Mouse (Mus musculus): ENCODE data around the gene Usp37. TPM values are rescaled to one million over a fixed set of nuclear protein-coding genes. Genes with fewer than 3 reads are reported as not detected.

Gene Usp37
- polyA plus RNA-seq (2015; fragmentation: Nextera tagmentation; extraction: Ambion mirVana) = 9.2 and 9.4 TPM in 2 replicates

DNA sequence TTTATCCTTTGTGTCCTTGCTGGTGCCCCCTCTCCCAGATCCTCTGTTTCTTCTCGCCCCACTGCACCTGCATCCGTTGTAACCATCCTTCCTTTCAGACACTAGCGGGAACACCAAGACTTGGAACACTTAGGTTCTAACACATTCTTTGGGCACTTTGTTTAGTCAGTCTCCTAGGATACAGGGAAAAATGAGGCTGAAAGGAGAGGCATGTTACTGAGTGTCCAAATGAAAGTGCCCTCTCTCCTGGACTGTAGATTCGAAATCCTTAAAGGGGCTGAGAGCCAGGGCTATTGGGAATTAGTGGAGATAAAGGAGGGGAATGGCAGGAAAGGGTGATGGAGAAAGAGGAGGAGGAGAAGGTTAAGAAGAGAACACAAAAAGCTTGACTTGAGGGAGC, at the start of gene Usp37:
Gene Usp37, minus strand, starts transcription at position 101 of the 400 bp plus-strand sequence.
- Histone ChIP-seq H3K27me3 (replicated peaks; ENCODE audit: control insufficient read depth, insufficient read depth, low read length) (no peaks in the 10 kb centered on the region), H3K36me3 (ENCODE audit: control insufficient read depth, insufficient read depth) (no peaks in the 10 kb centered on the region), H3K4me2 (replicated peaks; ENCODE audit: low read depth) (no peak within 1 kb of the TSS), H3K4me1 (replicated peaks; ENCODE audit: control insufficient read depth, insufficient read depth, low read length) (no peaks in the 10 kb centered on the region), H3K9ac (ENCODE audit: low read depth, low read length) (no peak within 1 kb of the TSS), H3K27ac (ENCODE audit: low read depth, low read length) (no peak within 1 kb of the TSS), H3K9me3 (ENCODE audit: control insufficient read depth) (no peaks in the 10 kb centered on the region), H3K4me3 (ENCODE audit: low read depth, low read length) (no peak within 1 kb of the TSS)
- TF ChIP-seq CTCF (IDR thresholded peaks at IDR 0.05; ENCODE audit: low read depth) = no peak
- ATAC-seq = no peak
- 87% methylated on average over 4 of the region's 4 CpGs for WGBS

DNA sequence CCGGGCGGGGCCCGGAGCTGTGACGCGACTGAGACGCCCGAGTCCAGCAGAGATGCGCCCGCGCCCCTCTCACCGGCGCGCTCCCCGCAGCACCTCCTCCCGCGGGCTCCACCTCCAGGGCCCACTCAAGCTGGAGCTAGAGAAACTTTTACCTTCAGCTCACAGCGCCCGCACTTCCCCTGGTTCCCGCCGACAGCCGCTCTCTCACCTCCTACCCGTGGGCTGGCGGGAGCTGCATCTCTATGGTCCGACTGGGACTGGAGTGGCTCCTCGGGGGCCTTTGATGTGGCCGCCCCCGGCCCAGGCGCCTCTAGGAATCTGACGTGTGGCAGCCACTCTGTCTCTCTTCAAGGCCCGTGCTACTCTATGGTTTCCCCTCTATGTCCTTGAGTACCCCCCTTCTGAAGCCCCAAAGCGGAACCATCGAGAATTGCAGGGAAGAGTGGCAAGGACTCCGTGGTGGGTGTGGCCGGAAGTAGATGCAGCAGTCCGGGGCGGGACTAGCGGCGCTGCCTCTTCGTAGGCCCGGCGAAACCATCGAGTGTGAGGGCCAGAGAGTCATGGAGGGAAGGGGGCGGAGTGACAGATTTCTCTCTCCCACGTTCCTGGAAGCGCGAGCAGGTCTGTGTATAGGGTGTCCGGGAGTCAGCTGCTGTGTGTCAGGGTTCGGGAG, 43.8 kb upstream of the Usp37 start, which contains the start of the genes Zfp142 and Bcs1l:
Gene Zfp142, minus strand, starts transcription at position 474 of the 673 bp plus-strand sequence.
Gene Bcs1l, plus strand, starts transcription at position 517 of the 673 bp plus-strand sequence.
- peak; percentile 42 for TF ChIP-seq CTCF (IDR thresholded peaks at IDR 0.05; ENCODE audit: low read depth)
- Histone ChIP-seq H3K27ac (ENCODE audit: low read depth, low read length) (peak within 1 kb of the TSS; percentile 68), H3K36me3 (ENCODE audit: control insufficient read depth, insufficient read depth) (peaks cover 19% of the 10 kb centered on the region), H3K9me3 (ENCODE audit: control insufficient read depth) (no peaks in the 10 kb centered on the region), H3K4me1 (replicated peaks; ENCODE audit: control insufficient read depth, insufficient read depth, low read length) (peaks cover 3% of the 10 kb centered on the region; the same call in 1 of the 2 replicates), H3K4me2 (replicated peaks; ENCODE audit: low read depth) (peak within 1 kb of the TSS; percentile 71), H3K27me3 (replicated peaks; ENCODE audit: control insufficient read depth, insufficient read depth, low read length) (no peaks in the 10 kb centered on the region), H3K4me3 (ENCODE audit: low read depth, low read length) (peak within 1 kb of the TSS; percentile 89), H3K9ac (ENCODE audit: low read depth, low read length) (peak within 1 kb of the TSS; percentile 65)
- under 1% methylated on average over 48 of the region's 48 CpGs for WGBS
- peak; percentile 96 for ATAC-seq

DNA sequence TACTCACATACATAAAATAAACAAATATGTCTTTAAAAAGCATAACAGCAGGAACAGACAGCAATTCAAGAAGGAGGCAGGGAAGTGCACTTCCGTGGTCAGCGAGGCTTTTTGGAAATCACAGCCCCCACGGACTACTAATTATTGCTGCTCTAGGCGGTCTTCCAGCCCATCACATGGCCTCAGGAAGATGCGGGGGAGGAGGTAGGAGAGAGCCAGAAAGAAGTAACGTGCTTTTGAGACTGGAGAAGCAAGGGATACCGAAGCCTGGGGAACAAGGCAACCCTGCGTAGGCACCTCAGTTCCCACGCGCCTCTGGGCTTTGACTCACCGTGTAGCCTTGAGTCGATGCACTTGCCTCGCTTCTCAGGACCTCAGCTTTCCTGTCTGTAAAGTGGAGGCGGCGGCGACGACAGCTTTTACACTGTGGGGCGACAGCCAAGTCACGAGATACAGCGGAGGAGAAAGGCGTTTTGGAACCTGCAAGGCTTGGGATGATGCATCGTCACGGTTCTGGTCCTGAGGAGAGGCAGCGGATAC, 43.2 kb upstream of the Usp37 start:
- WGBS = under 1% methylated on average over 24 of the region's 24 CpGs
- ATAC-seq = no peak
- peak overlapping the region; percentile 65 for H3K9ac ChIP-seq (ENCODE audit: low read depth, low read length)

DNA sequence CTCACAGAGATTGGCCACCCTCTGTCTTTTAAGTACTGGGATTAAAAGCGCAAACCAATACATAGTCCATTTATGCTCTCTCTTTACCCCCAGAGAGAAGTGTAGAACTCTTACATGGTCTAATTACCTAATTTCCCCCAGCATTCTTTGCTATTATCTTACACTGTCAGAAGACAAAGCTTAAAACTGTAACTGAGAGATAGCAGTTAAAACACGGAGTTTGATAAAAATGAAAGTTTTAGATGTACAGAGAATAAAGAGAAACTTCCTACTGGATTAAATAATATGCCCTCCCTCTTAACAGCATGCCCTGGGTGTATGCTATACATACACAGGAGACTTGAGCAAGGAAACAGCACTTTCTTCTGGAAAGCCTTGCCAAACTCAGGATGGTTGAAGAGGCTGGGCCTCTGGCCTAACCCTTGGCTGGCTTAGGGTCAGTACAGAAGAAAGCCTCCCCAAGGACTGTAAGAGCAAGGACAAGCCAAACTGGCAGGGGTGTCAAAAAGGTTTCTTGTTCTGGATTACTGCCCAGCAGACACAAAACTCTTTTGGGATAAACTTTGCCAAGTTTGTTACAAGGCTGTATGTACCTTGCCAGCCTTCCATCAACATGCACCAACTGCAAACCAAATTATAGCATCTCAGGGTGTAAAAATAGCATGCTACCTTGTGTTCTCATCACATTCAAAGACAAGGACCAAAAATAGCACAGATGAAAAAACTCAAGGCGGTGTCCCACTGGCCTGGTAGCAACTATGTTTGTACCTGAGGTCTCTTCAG, 40.7 kb upstream of the Usp37 start:
- no peak for TF ChIP-seq CTCF (IDR thresholded peaks at IDR 0.05; ENCODE audit: low read depth)
- H3K36me3 ChIP-seq (ENCODE audit: control insufficient read depth, insufficient read depth) = peaks cover 14% of the 10 kb centered on the region
- H3K9me3 ChIP-seq (ENCODE audit: control insufficient read depth) = no peaks in the 10 kb centered on the region
- H3K27me3 ChIP-seq (replicated peaks; ENCODE audit: control insufficient read depth, insufficient read depth, low read length) = no peaks in the 10 kb centered on the region
- no peak overlapping the region for H3K27ac ChIP-seq (ENCODE audit: low read depth, low read length)
- 93% methylated on average over 3 of the region's 3 CpGs for WGBS
- H3K4me2 ChIP-seq (replicated peaks; ENCODE audit: low read depth) = no peak overlapping the region
- no peak overlapping the region for H3K4me3 ChIP-seq (ENCODE audit: low read depth, low read length)
- ATAC-seq = no peak
- H3K4me1 ChIP-seq (replicated peaks; ENCODE audit: control insufficient read depth, insufficient read depth, low read length) = peaks cover 3% of the 10 kb centered on the region; the same call in 1 of the 2 replicates
- H3K9ac ChIP-seq (ENCODE audit: low read depth, low read length) = no peak overlapping the region

More for the DNA sequence above, 43.2 kb upstream of the Usp37 start:
- Histone ChIP-seq H3K4me2 (replicated peaks; ENCODE audit: low read depth) (peak overlapping the region; percentile 71), H3K4me3 (ENCODE audit: low read depth, low read length) (peak overlapping the region; percentile 89), H3K36me3 (ENCODE audit: control insufficient read depth, insufficient read depth) (peaks cover 19% of the 10 kb centered on the region), H3K4me1 (replicated peaks; ENCODE audit: control insufficient read depth, insufficient read depth, low read length) (peaks cover 3% of the 10 kb centered on the region; the same call in 1 of the 2 replicates), H3K27ac (ENCODE audit: low read depth, low read length) (peak overlapping the region; percentile 68; the same call in 1 of the 2 replicates), H3K9me3 (ENCODE audit: control insufficient read depth) (no peaks in the 10 kb centered on the region), H3K27me3 (replicated peaks; ENCODE audit: control insufficient read depth, insufficient read depth, low read length) (no peaks in the 10 kb centered on the region)
- TF ChIP-seq CTCF (IDR thresholded peaks at IDR 0.05; ENCODE audit: low read depth) = no peak

DNA sequence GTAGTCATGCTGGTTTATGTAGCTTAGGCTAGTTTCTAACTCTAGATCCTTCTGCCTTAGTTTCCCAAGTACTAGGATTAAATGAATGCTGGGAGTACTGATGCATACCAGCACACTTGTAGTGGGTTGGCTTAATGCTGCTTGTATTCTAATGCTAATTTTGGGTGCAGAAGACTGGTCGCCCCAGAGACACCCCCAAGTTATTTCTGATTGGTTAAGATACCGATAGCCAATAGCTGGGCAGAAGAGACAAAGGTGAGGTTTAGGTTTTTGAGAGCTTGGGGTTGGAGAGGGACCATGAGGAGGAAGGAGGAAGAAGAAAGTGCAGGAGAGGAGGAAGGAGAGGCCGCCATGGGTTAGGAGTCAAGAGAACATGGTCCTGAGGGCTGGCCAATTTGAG, 38.5 kb upstream of the Usp37 start:
- Histone ChIP-seq H3K9me3 (ENCODE audit: control insufficient read depth) (no peaks in the 10 kb centered on the region), H3K4me2 (replicated peaks; ENCODE audit: low read depth) (no peak overlapping the region), H3K4me3 (ENCODE audit: low read depth, low read length) (no peak overlapping the region), H3K9ac (ENCODE audit: low read depth, low read length) (no peak overlapping the region), H3K4me1 (replicated peaks; ENCODE audit: control insufficient read depth, insufficient read depth, low read length) (no peaks in the 10 kb centered on the region), H3K27me3 (replicated peaks; ENCODE audit: control insufficient read depth, insufficient read depth, low read length) (no peaks in the 10 kb centered on the region), H3K36me3 (ENCODE audit: control insufficient read depth, insufficient read depth) (peaks cover 26% of the 10 kb centered on the region), H3K27ac (ENCODE audit: low read depth, low read length) (no peak overlapping the region)
- no peak for TF ChIP-seq CTCF (IDR thresholded peaks at IDR 0.05; ENCODE audit: low read depth)
- WGBS = 89% methylated on average over 3 of the region's 3 CpGs
- ATAC-seq = no peak
